Mouse (Mus musculus): ENCODE results near the gene Nrip2. TPM values are rescaled to one million over a fixed set of nuclear protein-coding genes. Genes with fewer than 3 reads are reported as not detected.
A peak's percentile ranks its signal among the peaks of the same experiment; 100 is the strongest.
"Not testable (repeated sequence)": the region's sequence is repeated elsewhere in the genome, so short reads cannot be mapped to it uniquely, and the experiment has no call there.

The Nrip2 gene
- polyA plus RNA-seq, 1 experiment, result 4.9 TPM

DNA sequence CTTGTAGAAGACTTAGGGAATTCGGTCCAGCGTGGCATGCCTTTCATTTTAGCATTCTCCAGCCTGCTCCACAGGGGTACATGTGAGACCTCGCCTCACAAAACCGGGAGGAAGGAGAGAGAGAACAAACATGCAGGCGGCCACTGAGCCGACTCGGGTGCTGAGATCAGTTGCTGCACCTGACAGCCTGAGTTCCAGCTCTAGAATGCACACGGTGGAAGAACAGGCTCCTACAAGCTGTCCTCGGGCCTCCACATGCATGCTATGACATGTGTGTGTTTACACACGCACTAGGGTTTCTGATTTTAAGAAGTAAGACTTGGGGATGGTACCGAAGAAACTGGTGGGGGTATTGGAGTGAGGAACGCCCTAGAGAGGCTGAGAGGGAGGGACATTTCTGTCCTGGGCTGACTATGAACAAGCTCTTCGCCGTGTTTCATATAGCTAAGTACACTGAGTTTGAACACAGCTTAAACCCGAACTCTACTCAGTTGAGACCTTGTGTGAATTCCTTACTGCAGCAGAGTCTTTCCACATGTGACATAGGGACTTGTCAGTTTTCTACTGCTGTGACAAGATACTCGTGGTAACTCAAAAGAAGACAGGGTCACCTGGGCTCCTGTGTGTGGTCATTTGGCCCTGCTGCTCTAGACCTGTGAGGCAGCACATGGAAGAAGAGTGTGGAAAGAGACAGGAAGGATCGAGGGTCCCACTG, 22.6 kb upstream of the Nrip2 start:
- no peak for DNase-seq
- TF ChIP-seq POLR2A (IDR thresholded peaks at IDR 0.05; ENCODE audit: low read depth, low read length) (no peak), CTCF (conservative IDR thresholded peaks at IDR 0.05; ENCODE audit: insufficient read depth, insufficient read length, low read depth, low read length) (no peak)
- 92% methylated on average over 17 of the region's 17 CpGs for WGBS
- Histone ChIP-seq H3K27me3 (replicated peaks; ENCODE audit: control insufficient read depth, insufficient read depth, low read length) (no peaks in the 10 kb centered on the region), H3K4me1 (ENCODE audit: control insufficient read depth, insufficient read depth, low read length) (no peaks in the 10 kb centered on the region), H3K4me3 (ENCODE audit: insufficient read depth, low read depth, low read length) (no peak overlapping the region), H3K27ac (ENCODE audit: insufficient read depth, low read depth, low read length) (no peak overlapping the region), H3K36me3 (ENCODE audit: control insufficient read depth, insufficient read depth, low read length) (no peaks in the 10 kb centered on the region)

- TF ChIP-seq POLR2A (IDR thresholded peaks at IDR 0.05; ENCODE audit: low read depth, low read length), result no peak
- Histone ChIP-seq H3K36me3 (ENCODE audit: control insufficient read depth, insufficient read depth, low read length) (no peaks in the 10 kb centered on the region), H3K4me1 (ENCODE audit: control insufficient read depth, insufficient read depth, low read length) (no peaks in the 10 kb centered on the region), H3K4me3 (ENCODE audit: insufficient read depth, low read depth, low read length) (no peak overlapping the region), H3K27ac (ENCODE audit: insufficient read depth, low read depth, low read length) (no peak overlapping the region), H3K27me3 (replicated peaks; ENCODE audit: control insufficient read depth, insufficient read depth, low read length) (no peaks in the 10 kb centered on the region)
- WGBS, result 82% methylated on average over 16 of the region's 16 CpGs
- DNase-seq, result no peak
These were observed 19.5 kb upstream of the Nrip2 start for GRCm38 (mm10) chr6:128379636-128380035.

DNA sequence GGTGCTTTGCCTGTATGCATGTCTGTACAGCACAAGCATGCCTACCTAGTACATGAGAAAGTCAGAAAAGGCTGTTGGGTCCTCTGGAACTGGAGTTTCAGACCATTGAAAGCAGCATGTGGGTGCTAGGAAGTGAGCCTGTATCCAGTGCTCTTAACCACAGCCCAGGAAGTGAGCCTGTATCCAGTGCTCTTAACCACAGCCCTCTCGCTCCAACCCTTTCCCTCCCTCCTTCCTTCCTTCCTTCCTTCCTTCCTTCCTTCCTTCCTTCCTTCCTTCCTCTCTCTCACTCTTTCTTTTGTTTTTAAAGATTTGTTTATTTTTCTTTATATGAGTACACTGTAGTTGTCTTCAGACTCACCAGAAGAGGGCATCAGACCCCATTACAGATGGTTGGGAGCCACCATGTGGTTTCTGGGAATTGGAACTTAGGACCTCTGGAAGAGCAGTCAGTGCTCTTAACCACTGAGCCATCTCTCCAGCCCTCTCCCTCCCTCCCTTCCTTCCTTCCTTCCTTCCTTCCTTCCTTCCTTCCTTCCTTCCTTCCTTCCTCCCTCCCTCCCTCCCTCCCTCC, 18.4 kb upstream of the Nrip2 start:
- WGBS, result 57% methylated on average over 1 of the region's 1 CpGs
- peak; percentile 16; the same call in 1 of the 2 replicates for TF ChIP-seq CTCF (conservative IDR thresholded peaks at IDR 0.05; ENCODE audit: insufficient read depth, insufficient read length, low read depth, low read length)
- not testable (repeated sequence) for H3K36me3 ChIP-seq (ENCODE audit: control insufficient read depth, insufficient read depth, low read length)

GRCm38 (mm10) chr6:128381254-128381653, 17.8 kb upstream of the Nrip2 start:
- 69% methylated on average over 3 of the region's 3 CpGs for WGBS
- DNase-seq, result no peak
- no peak for TF ChIP-seq CTCF (conservative IDR thresholded peaks at IDR 0.05; ENCODE audit: insufficient read depth, insufficient read length, low read depth, low read length)
- no peak for TF ChIP-seq POLR2A (IDR thresholded peaks at IDR 0.05; ENCODE audit: low read depth, low read length)
- no peak overlapping the region for H3K27ac ChIP-seq (ENCODE audit: insufficient read depth, low read depth, low read length)
- H3K36me3 ChIP-seq (ENCODE audit: control insufficient read depth, insufficient read depth, low read length), result no peaks in the 10 kb centered on the region
- no peaks in the 10 kb centered on the region for H3K4me1 ChIP-seq (ENCODE audit: control insufficient read depth, insufficient read depth, low read length)
- no peaks in the 10 kb centered on the region for H3K27me3 ChIP-seq (replicated peaks; ENCODE audit: control insufficient read depth, insufficient read depth, low read length)
- no peak overlapping the region for H3K4me3 ChIP-seq (ENCODE audit: insufficient read depth, low read depth, low read length)

More for the DNA sequence above, 18.4 kb upstream of the Nrip2 start:
- H3K27ac ChIP-seq (ENCODE audit: insufficient read depth, low read depth, low read length); H3K4me1 ChIP-seq (ENCODE audit: control insufficient read depth, insufficient read depth, low read length); H3K27me3 ChIP-seq (replicated peaks; ENCODE audit: control insufficient read depth, insufficient read depth, low read length); DNase-seq; H3K4me3 ChIP-seq (ENCODE audit: insufficient read depth, low read depth, low read length): not testable (repeated sequence)

DNA sequence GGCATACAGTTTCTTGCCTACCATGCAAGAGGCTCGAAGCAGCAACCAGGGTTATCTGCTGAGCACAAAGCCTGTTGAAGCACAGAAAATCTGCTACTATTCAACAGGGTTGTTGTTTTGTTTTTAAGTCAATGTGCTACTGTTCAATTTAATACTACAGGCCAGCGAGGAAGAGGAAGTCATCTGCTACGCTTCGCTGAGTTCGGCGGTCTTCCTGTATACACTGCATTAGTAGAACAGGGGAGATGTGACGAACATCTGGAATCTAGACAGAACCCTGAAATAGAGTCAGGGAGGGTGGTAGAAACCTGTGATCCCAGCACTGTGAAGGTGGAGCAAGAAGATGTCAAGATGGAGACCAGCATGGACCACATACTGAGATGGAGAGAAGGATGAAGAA, 15.3 kb upstream of the Nrip2 start:
- Histone ChIP-seq H3K4me1 (ENCODE audit: control insufficient read depth, insufficient read depth, low read length) (no peaks in the 10 kb centered on the region), H3K27me3 (replicated peaks; ENCODE audit: control insufficient read depth, insufficient read depth, low read length) (no peaks in the 10 kb centered on the region)

GRCm38 (mm10) chr6:128385026-128385425, 14.1 kb upstream of the Nrip2 start:
- DNase-seq, result no peak
- no peaks in the 10 kb centered on the region for H3K27me3 ChIP-seq (replicated peaks; ENCODE audit: control insufficient read depth, insufficient read depth, low read length)
- no peak for TF ChIP-seq POLR2A (IDR thresholded peaks at IDR 0.05; ENCODE audit: low read depth, low read length)
- TF ChIP-seq CTCF (conservative IDR thresholded peaks at IDR 0.05; ENCODE audit: insufficient read depth, insufficient read length, low read depth, low read length), result no peak
- H3K4me3 ChIP-seq (ENCODE audit: insufficient read depth, low read depth, low read length), result no peak overlapping the region
- WGBS, result 74% methylated on average over 1 of the region's 1 CpGs
- H3K27ac ChIP-seq (ENCODE audit: insufficient read depth, low read depth, low read length), result no peak overlapping the region
- H3K36me3 ChIP-seq (ENCODE audit: control insufficient read depth, insufficient read depth, low read length), result no peaks in the 10 kb centered on the region
- no peaks in the 10 kb centered on the region for H3K4me1 ChIP-seq (ENCODE audit: control insufficient read depth, insufficient read depth, low read length)

More for the DNA sequence above, 15.3 kb upstream of the Nrip2 start:
- 59% methylated on average over 7 of the region's 7 CpGs for WGBS
- H3K27ac ChIP-seq (ENCODE audit: insufficient read depth, low read depth, low read length), result no peak overlapping the region
- no peaks in the 10 kb centered on the region for H3K36me3 ChIP-seq (ENCODE audit: control insufficient read depth, insufficient read depth, low read length)
- no peak for TF ChIP-seq POLR2A (IDR thresholded peaks at IDR 0.05; ENCODE audit: low read depth, low read length)
- TF ChIP-seq CTCF (conservative IDR thresholded peaks at IDR 0.05; ENCODE audit: insufficient read depth, insufficient read length, low read depth, low read length), result no peak
- no peak overlapping the region for H3K4me3 ChIP-seq (ENCODE audit: insufficient read depth, low read depth, low read length)
- no peak for DNase-seq

GRCm38 (mm10) chr6:128389185-128389584, 9.9 kb upstream of the Nrip2 start:
- H3K27me3 ChIP-seq (replicated peaks; ENCODE audit: control insufficient read depth, insufficient read depth, low read length), result no peaks in the 10 kb centered on the region
- no peaks in the 10 kb centered on the region for H3K4me1 ChIP-seq (ENCODE audit: control insufficient read depth, insufficient read depth, low read length)
- H3K27ac ChIP-seq (ENCODE audit: insufficient read depth, low read depth, low read length), result no peak overlapping the region
- TF ChIP-seq CTCF (conservative IDR thresholded peaks at IDR 0.05; ENCODE audit: insufficient read depth, insufficient read length, low read depth, low read length), result no peak
- no peak for TF ChIP-seq POLR2A (IDR thresholded peaks at IDR 0.05; ENCODE audit: low read depth, low read length)
- 69% methylated on average over 1 of the region's 1 CpGs for WGBS
- no peak overlapping the region for H3K4me3 ChIP-seq (ENCODE audit: insufficient read depth, low read depth, low read length)
- no peak for DNase-seq
- no peaks in the 10 kb centered on the region for H3K36me3 ChIP-seq (ENCODE audit: control insufficient read depth, insufficient read depth, low read length)
